Mouse (Mus musculus): ENCODE data around the gene Rbm20. TPM values are rescaled to one million over a fixed set of nuclear protein-coding genes. Genes with fewer than 3 reads are reported as not detected.
A peak's percentile ranks its signal among the peaks of the same experiment; 100 is the strongest.

The Rbm20 gene
- total and polyA plus RNA-seq, 3 experiments, result 143 to 231 (median 194) TPM

DNA sequence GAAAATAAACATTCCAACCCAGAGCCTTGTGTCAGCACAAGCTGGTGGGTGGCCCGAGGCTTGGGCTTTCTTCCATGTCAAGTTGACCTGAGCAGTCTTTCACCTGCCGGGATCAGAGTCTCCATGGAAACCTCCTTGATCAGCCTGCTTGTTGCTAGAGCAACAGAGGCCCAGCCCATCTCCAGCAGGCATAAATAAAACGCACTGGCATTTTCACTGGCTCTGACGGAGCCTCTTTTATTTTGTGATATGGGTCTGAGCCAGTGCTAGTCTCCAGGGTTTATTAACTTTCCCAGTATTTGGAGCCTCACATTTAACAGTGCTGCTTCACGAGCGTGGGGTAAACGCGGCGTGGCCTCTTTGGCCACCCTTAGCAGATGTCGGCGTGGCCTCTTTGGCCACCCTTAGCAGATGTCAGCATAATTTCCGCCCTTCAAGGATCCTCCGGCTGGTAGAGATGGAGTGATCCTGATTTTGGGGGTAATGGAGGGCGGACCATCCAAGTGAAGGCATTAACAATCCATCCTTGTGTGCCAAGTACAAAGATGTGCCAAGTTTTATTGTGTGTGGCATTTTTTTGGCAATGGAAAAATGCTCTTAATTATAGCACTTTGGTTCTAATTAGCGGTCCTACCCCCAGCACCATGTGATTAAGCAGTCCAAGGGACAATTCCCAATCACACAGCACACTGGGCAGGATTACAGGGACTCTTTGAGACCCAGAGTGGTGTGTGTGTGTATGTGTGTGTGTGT, 175.8 kb downstream of the Rbm20 start:
- TF ChIP-seq POLR2A (IDR thresholded peaks at IDR 0.05; ENCODE audit: insufficient read depth, low read depth, low read length) (no peak), EP300 (IDR thresholded peaks at IDR 0.05; ENCODE audit: insufficient read depth, low read depth, low read length) (no peak), CTCF (IDR thresholded peaks at IDR 0.05) (no peak)
- no peak overlapping the region for H3K9ac ChIP-seq (ENCODE audit: low read depth, low read length)
- intact Hi-C loops (cut with DNase I), result loop anchor here (5.0 kb wide), 1 partner anchor 49 kb away; no protein-coding TSS in a partner anchor
- WGBS, result 45% methylated on average over 15 of the region's 15 CpGs
- H3K79me2 ChIP-seq (replicated peaks; ENCODE audit: control insufficient read depth, insufficient read depth, low read length), result no peaks in the 10 kb centered on the region
- peaks cover 19% of the 10 kb centered on the region for H3K36me3 ChIP-seq (ENCODE audit: control insufficient read depth, insufficient read depth, low read length)
- peaks cover 19% of the 10 kb centered on the region for H3K4me1 ChIP-seq (ENCODE audit: control insufficient read depth, insufficient read depth, low read length)
- H3K27ac ChIP-seq, result peak overlapping the region; percentile 40
- H3K4me3 ChIP-seq, result no peak overlapping the region
- peak in 1 of 2 experiments; percentile 27 for DNase-seq
- no peaks in the 10 kb centered on the region for H3K27me3 ChIP-seq (ENCODE audit: control insufficient read depth, insufficient read depth, low read length)

DNA sequence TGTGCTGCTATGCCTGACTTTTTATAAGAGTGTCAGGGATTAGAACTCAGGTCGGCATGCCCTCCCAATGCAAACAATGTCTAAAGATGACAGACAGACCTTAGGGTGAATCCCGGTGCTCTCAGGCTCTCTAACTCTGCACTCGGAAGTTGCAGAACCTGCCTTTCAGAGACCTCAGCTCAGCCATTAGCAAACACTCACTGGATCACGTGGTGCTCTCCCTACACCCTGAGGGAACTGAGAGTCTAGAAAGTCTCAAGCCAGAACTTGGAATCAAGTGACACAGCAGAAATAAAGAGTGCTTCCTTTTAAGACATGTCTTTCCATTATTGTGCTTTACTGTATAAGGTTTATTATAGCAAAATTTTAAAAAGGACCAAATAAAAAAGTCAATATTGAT, 177.9 kb downstream of the Rbm20 start:
- intact Hi-C loops (cut with DNase I), result loop anchor here (5.0 kb wide), 1 partner anchor 47 kb away; no protein-coding TSS in a partner anchor
- H3K27ac ChIP-seq, result no peak overlapping the region
- H3K4me3 ChIP-seq, result no peak overlapping the region
- DNase-seq, result no peak
- 54% methylated on average over 4 of the region's 4 CpGs for WGBS
- H3K9ac ChIP-seq (ENCODE audit: low read depth, low read length), result no peak overlapping the region
- no peaks in the 10 kb centered on the region for H3K79me2 ChIP-seq (replicated peaks; ENCODE audit: control insufficient read depth, insufficient read depth, low read length)
- peaks cover 17% of the 10 kb centered on the region for H3K4me1 ChIP-seq (ENCODE audit: control insufficient read depth, insufficient read depth, low read length)
- TF ChIP-seq POLR2A (IDR thresholded peaks at IDR 0.05; ENCODE audit: insufficient read depth, low read depth, low read length) (no peak), CTCF (IDR thresholded peaks at IDR 0.05) (no peak), EP300 (IDR thresholded peaks at IDR 0.05; ENCODE audit: insufficient read depth, low read depth, low read length) (no peak)
- peaks cover 13% of the 10 kb centered on the region for H3K36me3 ChIP-seq (ENCODE audit: control insufficient read depth, insufficient read depth, low read length)
- H3K27me3 ChIP-seq (ENCODE audit: control insufficient read depth, insufficient read depth, low read length), result no peaks in the 10 kb centered on the region

DNA sequence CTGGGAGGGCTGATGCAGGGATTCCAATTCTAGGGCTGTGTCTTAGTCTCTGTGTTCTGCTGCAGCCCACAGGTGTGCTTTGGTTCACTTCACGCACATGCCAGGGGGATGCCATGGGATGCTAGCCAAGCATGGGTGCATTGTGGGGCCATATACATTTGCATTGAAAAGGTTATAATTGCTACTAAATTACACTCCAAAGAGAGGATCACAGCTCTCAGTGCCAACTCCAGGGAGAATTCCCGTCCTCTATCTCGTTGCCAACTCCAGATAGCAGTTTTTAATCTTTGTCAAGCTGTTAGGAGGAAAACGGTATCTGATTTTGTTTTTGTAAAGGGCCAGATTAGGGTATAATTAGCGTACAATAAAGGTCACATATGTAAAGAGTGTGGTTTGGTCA, 178.7 kb downstream of the Rbm20 start:
- Histone ChIP-seq H3K36me3 (ENCODE audit: control insufficient read depth, insufficient read depth, low read length) (peaks cover 12% of the 10 kb centered on the region), H3K4me3 (no peak overlapping the region), H3K27me3 (ENCODE audit: control insufficient read depth, insufficient read depth, low read length) (no peaks in the 10 kb centered on the region), H3K4me1 (ENCODE audit: control insufficient read depth, insufficient read depth, low read length) (peaks cover 12% of the 10 kb centered on the region), H3K27ac (no peak overlapping the region), H3K9ac (ENCODE audit: low read depth, low read length) (no peak overlapping the region), H3K79me2 (replicated peaks; ENCODE audit: control insufficient read depth, insufficient read depth, low read length) (no peaks in the 10 kb centered on the region)
- TF ChIP-seq CTCF (IDR thresholded peaks at IDR 0.05) (no peak), EP300 (IDR thresholded peaks at IDR 0.05; ENCODE audit: insufficient read depth, low read depth, low read length) (no peak), POLR2A (IDR thresholded peaks at IDR 0.05; ENCODE audit: insufficient read depth, low read depth, low read length) (no peak)
- intact Hi-C loops (cut with DNase I), result no loop called here
- DNase-seq, result no peak
- 63% methylated on average over 5 of the region's 5 CpGs for WGBS

- 0 out of 2 replicates have a peak, but pooled peaks have one; percentile 26 for TF ChIP-seq EP300 (IDR thresholded peaks at IDR 0.05; ENCODE audit: insufficient read depth, low read depth, low read length)
- TF ChIP-seq POLR2A (IDR thresholded peaks at IDR 0.05; ENCODE audit: insufficient read depth, low read depth, low read length), result no peak
- WGBS, result 60% methylated on average over 9 of the region's 9 CpGs
- peaks cover 10% of the 10 kb centered on the region for H3K36me3 ChIP-seq (ENCODE audit: control insufficient read depth, insufficient read depth, low read length)
- H3K27me3 ChIP-seq (ENCODE audit: control insufficient read depth, insufficient read depth, low read length), result no peaks in the 10 kb centered on the region
- H3K9ac ChIP-seq (ENCODE audit: low read depth, low read length), result no peak overlapping the region
- peak; percentile 39 to 72 for DNase-seq
- peak overlapping the region; percentile 45 for H3K27ac ChIP-seq
- peaks cover 5% of the 10 kb centered on the region for H3K4me1 ChIP-seq (ENCODE audit: control insufficient read depth, insufficient read depth, low read length)
- H3K79me2 ChIP-seq (replicated peaks; ENCODE audit: control insufficient read depth, insufficient read depth, low read length), result no peaks in the 10 kb centered on the region
- intact Hi-C loops (cut with DNase I), result no loop called here
- H3K4me3 ChIP-seq, result no peak overlapping the region
Observed at GRCm38 (mm10) chr19:53856794-53857193, 179.7 kb downstream of the Rbm20 start.

- Histone ChIP-seq H3K27me3 (ENCODE audit: control insufficient read depth, insufficient read depth, low read length) (no peaks in the 10 kb centered on the region), H3K36me3 (ENCODE audit: control insufficient read depth, insufficient read depth, low read length) (peaks cover 8% of the 10 kb centered on the region), H3K79me2 (replicated peaks; ENCODE audit: control insufficient read depth, insufficient read depth, low read length) (no peaks in the 10 kb centered on the region), H3K9ac (ENCODE audit: low read depth, low read length) (no peak overlapping the region), H3K4me1 (ENCODE audit: control insufficient read depth, insufficient read depth, low read length) (peaks cover 4% of the 10 kb centered on the region), H3K27ac (no peak overlapping the region), H3K4me3 (no peak overlapping the region)
- no peak for DNase-seq
- intact Hi-C loops (cut with DNase I), result no loop called here
- no peak for TF ChIP-seq EP300 (IDR thresholded peaks at IDR 0.05; ENCODE audit: insufficient read depth, low read depth, low read length)
- TF ChIP-seq POLR2A (IDR thresholded peaks at IDR 0.05; ENCODE audit: insufficient read depth, low read depth, low read length), result no peak
- no peak for TF ChIP-seq CTCF (IDR thresholded peaks at IDR 0.05)
- WGBS, result 74% methylated on average over 6 of the region's 6 CpGs
Observed at GRCm38 (mm10) chr19:53857962-53858361, 180.9 kb downstream of the Rbm20 start.

DNA sequence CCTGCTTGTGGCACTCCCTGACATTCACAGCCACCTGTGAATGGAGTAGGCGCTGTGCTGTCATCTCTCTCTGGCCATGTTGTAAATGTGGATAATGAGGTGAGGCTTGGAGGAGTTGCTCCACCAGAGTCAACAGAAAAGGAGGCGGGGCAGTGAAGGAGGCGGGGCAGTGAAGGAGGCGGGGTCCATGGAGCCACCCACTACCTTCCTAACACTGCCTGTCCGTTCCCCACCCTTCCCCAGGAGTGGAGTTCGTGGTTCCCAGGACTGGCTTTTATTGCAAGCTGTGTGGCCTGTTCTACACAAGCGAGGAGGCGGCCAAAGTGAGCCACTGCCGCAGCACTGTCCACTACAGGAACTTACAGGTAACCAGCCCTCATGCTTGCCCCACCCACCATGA, 182.0 kb downstream of the Rbm20 start:
- Histone ChIP-seq H3K4me1 (ENCODE audit: control insufficient read depth, insufficient read depth, low read length) (peaks cover 4% of the 10 kb centered on the region), H3K27me3 (ENCODE audit: control insufficient read depth, insufficient read depth, low read length) (no peaks in the 10 kb centered on the region), H3K79me2 (replicated peaks; ENCODE audit: control insufficient read depth, insufficient read depth, low read length) (no peaks in the 10 kb centered on the region), H3K9ac (ENCODE audit: low read depth, low read length) (no peak overlapping the region), H3K4me3 (no peak overlapping the region), H3K36me3 (ENCODE audit: control insufficient read depth, insufficient read depth, low read length) (peaks cover 3% of the 10 kb centered on the region), H3K27ac (no peak overlapping the region)
- intact Hi-C loops (cut with DNase I), result no loop called here
- TF ChIP-seq EP300 (IDR thresholded peaks at IDR 0.05; ENCODE audit: insufficient read depth, low read depth, low read length) (no peak), CTCF (IDR thresholded peaks at IDR 0.05) (no peak), POLR2A (IDR thresholded peaks at IDR 0.05; ENCODE audit: insufficient read depth, low read depth, low read length) (no peak)
- WGBS, result 69% methylated on average over 9 of the region's 9 CpGs
- no peak for DNase-seq

Measured in heart, adult 2 months (tissue).